Mouse (Mus musculus) brain, adult 2 months (tissue): ENCODE data around the gene Gnb2.

ENCODE experiments used
- DNase-seq: peaks from one replicate; pipeline ENCODE4 v3.0.0; 2011; ENCODE audit warnings: low read depth, low spot score

The Gnb2 gene

GRCm38 (mm10) chr5:137519691-137520550 is 13.4 kb downstream of the Gnb2 start:
- no peak for DNase-seq

DNA sequence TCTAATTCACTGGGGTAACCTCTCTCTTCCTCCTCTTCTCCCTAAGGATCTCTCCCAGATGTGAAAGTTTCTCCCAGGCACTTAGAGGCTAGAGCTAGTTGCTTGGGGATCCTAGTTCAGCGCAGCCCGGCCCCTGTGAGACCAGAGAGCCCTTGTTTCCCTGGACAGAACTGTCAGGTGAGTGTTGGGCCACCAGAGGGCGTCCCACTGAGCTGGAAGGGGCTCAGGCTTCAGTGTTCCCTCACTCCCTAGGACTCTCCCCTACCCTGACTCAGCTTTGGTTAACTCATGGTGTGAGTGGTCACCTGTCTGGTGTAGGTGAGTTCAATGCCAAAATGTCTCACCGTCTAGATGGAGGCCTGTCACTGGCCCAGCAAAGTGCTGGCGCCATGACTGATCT is 14.9 kb downstream of the Gnb2 start, which contains the start of gene Gigyf1:
TSS of gene Gigyf1 (plus strand) at position 113 of the 400 bp plus-strand sequence.
- DNase-seq, result peak; percentile 49

DNA sequence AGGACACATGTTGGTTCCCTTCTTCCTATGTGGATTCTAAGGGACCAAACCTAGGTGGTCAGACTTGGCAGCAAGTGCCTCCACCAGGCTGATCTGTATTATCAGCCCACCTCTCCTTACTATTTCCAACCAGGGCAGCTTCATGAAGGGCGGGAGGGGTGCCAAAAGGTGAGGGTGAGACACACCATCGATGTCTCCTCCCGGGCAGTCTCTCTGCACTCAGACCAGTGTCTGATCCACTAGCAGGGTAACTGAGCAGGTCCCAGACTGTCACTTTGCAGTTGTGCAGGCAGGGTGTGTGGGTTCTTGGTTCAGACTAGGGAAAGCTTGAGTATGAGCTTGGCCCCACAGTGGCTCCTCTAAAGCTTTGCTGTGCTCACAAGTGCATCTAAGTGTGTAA is 18.5 kb downstream of the Gnb2 start:
- DNase-seq, result no peak

- no peak for DNase-seq
Observed at GRCm38 (mm10) chr5:137513951-137514721, 19.2 kb downstream of the Gnb2 start.

- DNase-seq, result no peak
Observed at GRCm38 (mm10) chr5:137512847-137513794, 20.2 kb downstream of the Gnb2 start.

GRCm38 (mm10) chr5:137511706-137512105 is 21.6 kb downstream of the Gnb2 start:
- no peak for DNase-seq

DNA sequence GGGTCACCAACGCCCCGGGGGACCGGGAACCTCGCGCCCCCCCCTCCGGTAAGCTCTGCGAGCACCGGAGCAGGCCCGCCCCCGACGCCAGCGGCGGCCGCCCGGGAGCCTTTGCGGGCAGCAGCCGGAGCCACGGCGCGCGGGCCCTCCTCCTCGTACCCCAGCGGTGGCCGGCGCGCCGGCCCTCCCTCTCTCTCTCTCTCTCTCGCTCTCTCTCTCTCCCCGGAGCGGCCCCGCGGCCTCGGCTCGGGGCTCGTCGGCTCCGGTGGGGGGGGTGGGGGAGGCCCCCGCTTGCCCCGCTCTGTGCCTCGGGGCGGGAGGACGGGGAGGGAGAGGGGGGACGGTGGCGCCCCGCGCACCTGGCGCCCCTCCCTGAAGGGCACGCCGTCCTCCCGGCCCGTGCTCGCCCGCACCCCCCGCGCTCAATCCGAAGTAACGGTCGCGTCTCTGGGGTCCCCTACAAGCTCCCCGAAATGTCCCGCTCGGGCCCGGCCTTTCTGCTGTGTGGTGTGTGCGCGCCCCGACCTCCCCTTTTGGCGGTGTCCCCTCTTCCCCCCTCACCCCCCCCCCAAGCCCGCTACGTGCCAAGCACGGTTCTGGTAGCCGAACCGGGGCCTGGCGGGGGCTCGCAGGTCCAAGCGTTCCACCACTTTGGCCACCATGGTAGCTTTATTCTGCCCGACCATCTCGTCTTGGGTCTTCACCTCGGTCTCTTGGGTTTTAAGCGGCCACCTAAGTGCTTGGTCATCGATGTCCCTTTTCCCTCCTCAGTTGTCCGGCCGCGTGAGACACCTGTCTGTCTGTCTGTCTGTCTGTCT is 22.5 kb downstream of the Gnb2 start:
- DNase-seq, result no peak

DNA sequence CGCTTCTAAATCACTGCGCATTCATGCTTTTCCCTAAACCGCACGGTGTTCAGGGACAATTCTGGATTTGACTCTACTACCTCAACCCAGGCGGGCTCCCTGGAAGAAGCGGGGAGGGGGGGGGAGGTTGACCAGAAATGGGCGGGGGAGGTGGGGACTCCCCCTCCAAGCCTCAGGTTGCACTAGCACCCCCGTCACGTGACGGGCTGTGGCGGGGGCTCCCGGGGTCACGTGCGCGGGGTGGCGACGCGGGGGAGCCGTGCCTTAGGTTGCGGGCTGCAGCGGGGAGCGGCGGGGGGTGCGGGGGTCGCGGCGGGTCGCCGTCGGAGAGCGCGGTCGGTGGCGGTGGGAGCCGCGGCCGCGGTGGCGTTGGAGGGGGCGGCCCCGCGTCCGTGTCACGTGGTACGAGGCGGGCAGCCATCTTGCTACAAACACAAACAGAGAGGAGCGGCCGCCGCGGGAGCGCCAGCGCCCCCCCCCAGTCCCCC is 23.3 kb downstream of the Gnb2 start:
- peak; percentile 81 for DNase-seq

DNA sequence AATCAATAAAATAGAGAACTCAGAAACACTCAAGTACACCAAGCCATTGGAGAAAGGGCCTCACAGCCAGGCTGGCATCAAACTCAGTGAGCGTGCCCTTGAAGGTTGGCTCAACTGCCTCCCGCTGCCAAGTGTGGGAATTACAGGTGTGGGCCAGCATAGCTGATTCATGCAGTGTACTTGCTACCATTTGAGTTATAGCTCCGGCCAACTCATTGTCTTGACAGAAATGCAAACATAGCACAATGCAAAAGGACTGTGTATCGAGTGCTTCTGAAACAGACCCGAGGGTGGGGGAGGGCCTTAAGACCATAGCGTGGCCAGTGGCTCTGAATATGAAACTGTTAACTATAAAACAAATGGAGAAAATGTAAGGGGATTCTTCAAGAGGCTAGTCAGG is 29.3 kb downstream of the Gnb2 start:
- DNase-seq, result no peak

GRCm38 (mm10) chr5:137502667-137503110 is 30.6 kb downstream of the Gnb2 start:
- DNase-seq, result peak; percentile 90

DNA sequence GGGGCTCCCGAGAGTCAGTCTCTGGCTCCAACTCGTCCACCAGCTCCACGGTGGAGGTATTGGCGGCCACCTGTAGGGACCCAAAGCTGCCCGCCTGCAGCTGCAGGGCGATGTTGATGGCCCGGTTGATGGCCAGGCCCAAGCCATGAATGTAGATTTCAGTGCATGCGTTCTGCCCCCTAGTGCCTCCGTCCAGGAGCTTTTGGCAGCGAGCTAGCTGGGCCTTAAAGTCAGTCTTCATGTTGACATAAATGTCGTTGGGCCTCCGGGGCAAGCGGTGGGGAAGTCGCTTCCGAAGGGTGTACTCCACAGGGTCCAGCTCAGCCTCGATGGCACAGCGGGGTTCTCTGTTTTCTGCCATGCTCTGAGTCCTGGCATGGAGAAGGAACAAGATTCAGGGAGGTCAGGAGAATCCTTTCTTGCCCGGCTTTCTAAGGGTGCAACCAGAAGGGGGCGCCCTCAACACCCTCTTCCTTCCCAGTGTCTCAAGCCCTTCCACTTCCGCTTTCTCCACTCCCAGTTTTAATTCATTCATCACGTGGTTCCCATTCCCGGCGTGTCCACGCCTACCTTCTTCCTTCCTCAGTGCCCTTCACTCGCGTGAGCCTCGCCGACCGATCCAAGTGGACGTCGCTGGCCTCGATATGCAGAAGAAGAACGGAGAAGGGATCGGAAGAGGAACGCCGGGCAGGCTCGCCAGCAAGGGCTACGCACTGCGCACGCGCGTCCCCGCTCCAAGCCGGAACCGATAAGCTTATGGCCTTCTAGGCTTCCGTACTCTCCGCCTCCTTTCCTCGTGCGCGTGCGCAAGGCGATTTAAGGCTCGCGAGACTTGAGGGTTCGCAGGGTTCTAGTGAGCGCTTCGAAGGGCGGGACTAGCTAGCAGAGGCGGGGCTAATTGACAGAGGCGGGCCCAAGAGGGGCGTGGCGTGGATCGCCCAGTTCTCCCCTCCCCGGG is 31.3 kb downstream of the Gnb2 start, which contains the start of gene Pop7:
TSS of gene Pop7 (minus strand) at position 810 of the 958 bp plus-strand sequence.
- DNase-seq, result peak; percentile 100

DNA sequence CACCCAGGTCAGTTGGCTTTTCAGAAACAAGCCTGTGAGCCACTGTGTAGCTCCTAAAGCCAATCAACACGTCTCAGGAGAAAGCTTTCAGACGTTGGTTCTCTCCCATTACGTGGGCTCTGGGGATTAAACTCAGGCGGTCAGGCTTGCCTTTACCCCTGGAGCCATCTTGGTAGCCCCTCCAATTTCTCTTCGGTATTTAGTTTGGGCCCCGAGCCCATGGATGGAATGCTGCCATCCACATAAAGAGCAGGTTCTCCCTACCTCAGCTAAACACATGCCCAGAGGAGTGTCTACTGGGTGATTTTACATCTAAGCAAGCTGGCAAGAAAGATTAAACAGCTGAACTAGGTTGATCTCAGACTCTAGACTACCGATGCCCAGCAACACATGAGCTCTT is 33.1 kb downstream of the Gnb2 start:
- DNase-seq, result no peak

DNA sequence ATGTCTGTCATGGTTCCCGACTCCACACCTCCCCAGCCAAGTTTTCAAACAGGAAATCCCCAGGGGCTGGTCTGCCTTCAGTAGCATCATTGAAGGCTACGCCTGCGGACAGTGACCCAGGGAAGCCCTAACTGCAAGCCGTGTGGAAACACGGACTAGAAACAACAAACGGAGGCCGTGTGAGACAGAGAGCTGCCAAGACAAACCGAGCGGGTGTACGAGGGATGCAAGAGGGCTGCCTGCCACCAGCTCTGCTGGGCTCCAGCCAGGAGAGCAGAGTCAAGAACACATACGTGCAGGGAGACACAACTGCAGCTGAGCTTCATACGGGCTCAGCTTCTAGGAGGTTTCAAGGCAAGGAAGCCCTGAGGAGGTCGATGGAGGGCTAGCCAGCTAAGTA is 39.5 kb downstream of the Gnb2 start:
- DNase-seq, result no peak

DNA sequence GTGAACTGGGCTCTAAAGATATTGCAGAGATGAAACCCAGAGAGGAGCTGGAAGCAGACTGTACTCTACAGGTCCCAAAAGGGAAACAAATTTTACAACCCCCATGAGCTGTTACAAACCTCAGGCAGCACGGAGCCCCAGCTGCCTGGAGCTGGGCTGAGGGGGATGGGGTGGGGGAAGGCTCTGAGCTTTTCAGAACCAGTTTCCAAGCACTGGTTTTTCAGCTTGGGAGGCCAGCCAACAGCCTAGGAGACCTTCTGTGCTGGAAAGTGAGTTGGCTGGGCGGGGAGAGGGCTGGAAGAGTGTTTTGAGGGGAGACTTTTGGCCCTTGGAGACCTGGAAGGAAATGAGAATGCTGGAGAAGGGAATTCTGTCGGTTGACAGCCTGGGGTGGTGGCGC is 41.8 kb downstream of the Gnb2 start:
- DNase-seq, result peak; percentile 37

DNA sequence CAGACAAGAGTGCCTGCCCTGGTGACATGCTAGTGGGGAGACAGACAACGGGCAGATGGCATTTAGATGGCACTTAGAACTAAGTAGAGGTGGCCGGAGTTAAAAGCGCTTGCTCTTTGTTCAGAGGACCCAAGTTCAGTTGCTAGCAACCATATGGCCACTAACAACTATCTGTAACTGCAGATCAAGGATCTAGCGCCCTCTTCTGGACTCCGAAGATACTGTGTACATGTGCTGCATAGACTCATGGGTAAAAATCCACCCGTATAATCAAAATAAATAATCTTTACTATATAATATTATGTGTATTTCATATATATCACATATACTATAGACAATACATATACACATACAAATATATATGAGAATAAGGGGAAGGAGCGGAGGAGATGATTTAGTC is 45.7 kb downstream of the Gnb2 start:
- no peak for DNase-seq

GRCm38 (mm10) chr5:137485851-137486155 is 47.5 kb downstream of the Gnb2 start:
- no peak for DNase-seq

- DNase-seq, result no peak
Observed at GRCm38 (mm10) chr5:137485071-137485850, 48.0 kb downstream of the Gnb2 start.

GRCm38 (mm10) chr5:137481897-137482296 is 51.4 kb downstream of the Gnb2 start:
- DNase-seq, result no peak

DNA sequence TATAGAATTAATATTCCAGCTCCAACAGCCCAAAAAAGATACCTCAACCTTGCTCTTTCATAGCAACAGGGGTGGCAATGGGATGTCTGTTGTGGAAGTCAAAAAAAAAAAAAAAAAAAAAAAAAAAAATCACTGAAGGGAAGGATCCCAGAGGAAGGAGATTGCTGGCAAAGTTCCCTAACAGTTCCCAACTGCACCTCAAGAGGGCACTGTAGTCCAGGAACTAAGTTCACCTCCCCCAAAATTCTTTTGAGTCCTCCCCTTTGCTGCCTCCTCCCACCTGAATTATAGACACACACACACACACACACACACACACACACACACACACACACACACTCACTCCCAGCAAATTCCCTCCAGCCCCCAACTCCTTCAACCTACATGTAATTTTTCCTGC is 52.2 kb downstream of the Gnb2 start:
- DNase-seq, result peak; percentile 96
